Mouse (Mus musculus) gonadal fat pad, adult 2 months (tissue): ENCODE results near the gene Tmprss4. TPM values are rescaled to one million over a fixed set of nuclear protein-coding genes. Genes with fewer than 3 reads are reported as not detected.

Experiments
- DNase-seq: peaks from one replicate; pipeline ENCODE4 v3.0.0-alpha.2; 2012; ENCODE audit warnings: low read depth
- polyA plus RNA-seq: library from polyadenylated mRNA; depleted of rRNA; stranded (reverse); fragments of >200 nt; gene quantifications from 2 replicates; pipeline ENCODE4 v1.2.3, GENCODE M21; 2012; rRNA removed

Gene Tmprss4
- 0.36 and 0.41 TPM in 2 replicates for polyA plus RNA-seq

GRCm38 (mm10) chr9:45203797-45204410, at the start of gene Tmprss4:
Tmprss4 (minus strand) TSS chr9:45204092.
- DNase-seq = peak; percentile 89

DNA sequence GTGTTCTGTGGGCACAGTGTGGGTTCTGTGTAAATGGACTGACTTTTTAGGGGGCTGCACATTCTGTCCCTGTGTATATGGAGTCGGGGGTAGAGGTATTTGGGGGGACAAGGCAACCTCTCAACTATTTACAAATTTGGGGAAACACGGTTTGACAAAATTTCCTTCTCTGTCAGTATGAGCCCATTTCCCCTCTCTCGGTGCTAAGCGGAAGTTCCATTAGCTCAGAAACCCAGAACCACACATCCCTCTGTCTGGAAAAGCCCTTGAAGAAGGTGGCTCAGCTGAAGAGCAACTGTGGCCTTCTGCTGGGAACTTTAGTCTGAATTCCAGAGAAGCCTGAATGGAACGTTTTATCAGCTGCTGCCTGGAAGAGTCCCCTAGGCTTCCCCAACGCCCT, 48.5 kb upstream of the Tmprss4 start:
- no peak for DNase-seq

DNA sequence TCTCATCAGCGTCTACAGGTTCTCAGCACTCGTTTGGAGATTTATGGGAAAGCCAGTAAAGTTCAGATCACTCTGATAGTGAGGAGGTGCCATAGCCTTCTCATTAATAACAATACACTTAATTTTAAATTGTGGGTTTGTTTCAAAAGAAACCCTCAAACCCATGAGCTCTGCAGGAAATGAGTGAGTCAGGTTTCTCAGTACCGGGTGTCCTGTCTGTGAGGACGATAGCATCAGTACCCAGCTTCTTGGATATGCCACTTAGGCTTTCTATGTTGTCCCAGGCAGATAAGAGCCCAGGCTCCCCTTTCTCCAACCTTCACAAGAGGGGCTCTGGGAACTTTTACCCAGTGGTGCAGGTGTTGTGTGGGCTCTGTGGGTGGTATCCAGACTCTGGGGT, 48.1 kb upstream of the Tmprss4 start:
- no peak for DNase-seq

DNA sequence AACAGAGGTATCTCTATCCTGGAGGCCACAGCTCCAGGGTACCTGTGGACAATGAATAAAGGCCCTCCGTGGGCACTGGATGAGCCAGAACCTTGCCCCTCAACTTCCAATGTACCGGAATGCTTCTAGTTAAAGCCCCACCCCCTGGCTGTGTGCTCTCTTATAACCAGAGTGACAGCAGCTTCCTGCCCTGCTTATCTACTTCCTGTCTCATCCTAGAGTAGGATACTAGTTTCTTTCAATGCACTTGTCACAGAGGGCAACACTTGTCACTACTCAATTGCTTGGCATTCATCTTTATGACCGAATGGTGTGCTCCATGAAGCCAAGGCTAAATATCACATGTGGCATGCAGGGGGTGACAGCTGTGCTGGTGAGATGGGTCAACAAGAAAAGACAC, 47.4 kb upstream of the Tmprss4 start:
- DNase-seq = no peak

DNA sequence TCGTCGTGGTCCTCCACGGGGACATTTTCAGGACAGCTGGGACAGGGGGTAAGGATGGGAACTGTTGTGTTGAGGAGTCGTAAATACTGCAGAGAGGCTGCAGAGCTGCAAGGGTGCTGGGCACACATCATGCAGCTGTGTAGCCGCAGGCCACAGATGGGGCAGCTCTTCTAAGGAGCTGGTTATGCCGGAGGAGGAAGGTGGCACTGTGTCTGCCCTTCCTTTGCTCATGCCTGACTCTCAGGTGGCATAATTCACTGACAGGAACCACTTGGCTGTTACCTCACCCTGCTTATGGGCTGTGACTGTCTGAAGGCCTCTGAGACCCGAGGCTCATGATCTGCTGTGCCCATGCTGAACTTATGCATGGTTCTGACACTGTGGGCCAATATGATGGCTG, 46.4 kb upstream of the Tmprss4 start:
- DNase-seq = no peak

DNA sequence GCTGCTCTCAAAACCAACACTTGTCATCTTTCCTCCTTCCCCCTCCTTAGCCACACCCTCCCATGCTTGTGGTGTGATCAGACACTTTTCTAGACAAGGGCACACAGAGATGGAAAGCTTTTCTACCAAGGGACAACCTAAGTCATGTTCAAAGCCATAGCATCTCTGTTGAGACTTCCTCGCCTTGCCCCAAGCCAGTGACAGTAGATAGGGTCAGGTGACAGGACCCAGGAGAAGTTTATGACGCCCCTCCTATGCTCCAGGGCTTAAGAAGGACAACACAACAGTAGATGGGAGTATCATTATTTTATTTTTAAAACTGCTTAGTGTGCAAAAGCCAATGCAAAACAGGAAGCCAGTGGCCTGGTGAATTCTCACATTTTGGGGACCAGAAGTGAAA, 43.6 kb upstream of the Tmprss4 start:
- no peak for DNase-seq

GRCm38 (mm10) chr9:45246060-45246459, 42.2 kb upstream of the Tmprss4 start:
- DNase-seq = no peak

DNA sequence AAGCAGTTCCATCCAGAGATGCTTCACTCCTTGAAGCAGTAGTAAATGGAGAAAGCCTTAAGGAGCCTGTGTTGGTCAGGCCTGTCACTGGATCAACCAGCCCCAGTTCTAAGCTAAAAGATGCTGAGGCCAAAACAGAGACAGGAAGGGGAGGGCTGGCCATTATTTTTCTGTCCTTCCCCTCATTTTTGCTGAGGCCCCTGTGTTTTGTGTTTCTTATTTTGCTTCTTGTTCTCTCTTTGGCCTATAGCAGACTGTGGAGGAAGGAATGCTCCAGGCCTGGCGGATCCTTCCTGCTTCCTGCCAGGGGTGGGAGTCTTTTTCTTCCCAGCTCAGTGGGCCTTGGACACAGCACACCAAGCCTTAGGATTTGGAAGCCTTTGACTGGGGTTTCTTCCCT, 41.5 kb upstream of the Tmprss4 start:
- DNase-seq = no peak

DNA sequence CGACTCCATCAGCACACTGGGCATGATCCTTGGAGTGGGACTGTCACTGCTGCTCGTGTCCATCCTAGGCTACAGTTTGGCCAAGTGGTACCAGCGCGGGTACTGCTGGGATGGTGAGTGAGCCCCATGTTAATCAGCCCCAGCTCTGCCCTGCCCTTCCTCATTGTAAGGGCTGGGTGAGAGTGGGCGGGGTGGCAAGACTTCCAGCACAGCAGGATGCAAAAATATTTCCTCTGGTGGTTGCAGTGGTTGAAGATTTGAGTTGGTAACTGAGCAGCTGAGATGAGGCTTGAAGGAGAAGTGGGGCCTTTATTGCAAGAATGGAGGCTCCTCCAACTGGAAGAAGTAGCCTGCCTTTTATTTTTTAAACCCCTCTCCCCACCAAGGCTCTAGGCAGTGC, 37.5 kb upstream of the Tmprss4 start:
- no peak for DNase-seq

- no peak for DNase-seq
Measured at GRCm38 (mm10) chr9:45236744-45237143, 32.9 kb upstream of the Tmprss4 start.

DNA sequence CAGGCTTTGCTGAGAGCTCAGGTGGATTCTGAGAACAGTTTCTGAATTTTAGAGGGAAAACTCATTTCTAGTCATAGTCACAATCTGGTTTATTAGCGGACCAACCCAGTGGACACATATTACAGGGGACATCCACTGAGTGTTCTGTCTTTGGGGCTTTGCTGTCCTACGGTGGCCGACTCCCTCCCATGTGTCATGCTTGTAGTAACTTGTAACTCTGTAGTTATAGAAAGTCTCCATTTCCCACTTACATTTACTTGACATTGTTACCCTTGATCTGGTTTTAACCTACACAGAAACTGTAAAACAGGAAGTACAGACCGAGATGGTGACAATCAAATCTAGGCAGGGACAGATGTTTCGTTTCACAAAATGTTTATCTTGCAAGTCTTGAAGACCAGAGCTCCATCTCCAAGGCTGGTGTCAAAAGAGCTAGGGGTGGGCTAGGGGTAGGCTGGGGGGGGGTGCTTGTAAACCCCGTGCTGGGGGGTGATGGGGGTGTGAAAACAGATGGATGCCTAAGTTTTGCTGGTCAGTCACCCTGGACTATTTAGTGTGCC, 31.9 kb upstream of the Tmprss4 start:
- DNase-seq = no peak

- DNase-seq = no peak
Measured at GRCm38 (mm10) chr9:45229359-45229758, 25.5 kb upstream of the Tmprss4 start.

DNA sequence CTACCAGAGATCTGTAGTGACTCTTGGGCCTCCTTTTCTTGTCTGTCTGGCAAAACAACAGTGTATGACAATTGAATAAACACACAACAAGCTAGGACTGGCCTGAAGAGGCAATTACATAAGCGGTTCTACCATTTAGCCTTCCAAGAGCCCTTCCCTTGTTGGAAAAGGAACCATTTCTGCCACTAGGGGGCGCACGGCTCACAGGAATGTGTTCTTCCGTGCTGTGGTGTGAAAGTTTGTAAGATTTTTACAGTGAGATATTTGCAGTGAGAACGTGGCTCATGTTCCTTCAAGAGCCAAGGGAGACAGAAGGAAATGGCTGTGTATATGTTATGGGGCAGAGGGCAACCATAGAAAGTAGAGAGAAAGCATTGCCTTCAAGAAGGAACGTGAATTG, 17.7 kb upstream of the Tmprss4 start:
- DNase-seq = no peak

DNA sequence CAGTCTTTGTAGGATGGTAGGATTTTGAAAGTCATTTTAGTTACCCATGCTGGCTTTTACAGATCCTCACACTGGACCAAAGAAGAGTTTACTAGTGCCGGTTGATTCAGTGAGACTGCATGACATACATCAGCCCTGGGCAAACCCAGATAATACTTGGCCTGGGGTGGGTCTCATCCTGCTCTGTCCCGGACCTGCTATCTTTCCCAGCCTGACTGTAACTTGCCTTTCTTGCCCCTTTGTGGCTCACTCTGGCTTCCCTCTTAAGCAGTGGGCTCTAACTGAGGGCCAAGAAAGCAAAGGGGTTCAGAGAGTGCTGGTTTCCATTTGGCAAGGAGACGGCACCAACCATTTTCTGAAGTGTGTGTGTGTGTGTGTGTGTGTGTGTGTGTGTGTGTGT, 15.8 kb upstream of the Tmprss4 start:
- DNase-seq = no peak

GRCm38 (mm10) chr9:45215526-45216179, 11.8 kb upstream of the Tmprss4 start:
- no peak for DNase-seq

DNA sequence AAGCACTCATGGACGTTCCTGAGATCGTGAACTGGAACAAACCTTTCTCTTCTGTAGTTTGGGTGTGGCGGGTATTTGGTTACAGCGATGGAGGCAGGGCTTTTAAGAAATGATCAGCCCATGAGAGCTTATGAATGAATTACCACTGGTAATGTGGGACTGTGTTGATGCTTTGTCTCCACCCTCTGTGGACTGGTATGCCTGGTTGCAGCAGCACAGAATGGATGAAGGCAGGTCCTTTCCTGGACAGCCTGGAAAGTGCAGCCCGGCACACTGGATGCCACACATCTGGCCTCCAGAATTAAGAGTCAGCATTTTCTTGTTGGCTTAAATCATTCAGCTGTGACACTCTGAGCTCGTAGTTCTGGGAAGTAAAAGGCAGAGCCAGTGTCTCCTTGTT, 8.1 kb upstream of the Tmprss4 start:
- no peak for DNase-seq

DNA sequence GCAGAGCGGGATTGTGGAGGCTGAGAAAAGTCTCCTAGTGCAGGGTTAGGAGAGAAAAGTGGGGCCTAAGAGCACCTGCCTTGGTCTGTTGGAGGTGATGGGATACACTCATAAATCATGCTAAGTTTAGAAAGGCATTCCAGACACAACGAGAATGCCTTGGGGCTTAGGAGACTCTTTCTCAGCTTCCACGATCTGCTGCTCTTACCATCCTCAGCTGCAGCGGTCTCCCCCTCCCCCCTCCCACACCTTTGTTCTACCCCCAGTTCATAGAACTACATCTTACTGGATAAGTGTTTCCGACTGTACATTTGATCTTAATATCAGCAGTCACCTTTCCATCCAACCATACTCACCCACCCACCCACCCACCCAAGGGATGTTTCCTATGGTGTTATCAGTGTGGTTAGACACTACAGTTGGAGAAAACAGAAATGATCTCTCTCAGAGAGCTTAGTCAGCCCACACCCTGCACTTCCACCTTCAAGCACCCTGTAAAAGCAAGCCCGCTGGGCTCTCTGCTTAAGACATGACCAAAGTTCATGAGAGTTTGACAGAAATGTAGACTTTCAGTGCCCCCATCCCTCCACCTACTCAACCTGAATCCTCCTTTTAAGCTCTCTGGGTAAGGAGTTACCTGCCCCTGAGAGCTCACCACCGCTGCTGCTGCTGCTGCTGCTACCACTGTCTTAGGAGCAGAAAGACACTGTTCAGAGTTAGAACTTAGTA, 3.3 kb upstream of the Tmprss4 start:
- no peak for DNase-seq

DNA sequence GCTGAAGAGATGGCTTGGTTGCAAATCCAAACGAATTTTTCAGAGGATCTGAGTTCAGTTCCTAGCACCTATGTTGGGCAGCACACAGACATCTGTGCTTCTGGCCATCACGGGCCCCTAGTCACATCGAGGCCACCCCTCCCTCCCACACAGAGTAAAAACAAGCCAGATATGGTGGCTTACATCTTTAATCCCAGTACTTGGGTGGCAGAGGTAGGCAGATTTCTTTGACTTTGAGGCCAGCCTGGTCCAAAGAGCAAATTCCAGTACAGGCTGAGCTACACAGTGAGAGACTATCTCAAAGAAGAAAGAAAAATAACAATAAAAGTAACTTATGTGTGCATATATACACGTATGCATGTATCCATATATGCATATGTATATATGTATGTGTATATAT, 2.2 kb upstream of the Tmprss4 start:
- DNase-seq = no peak

- peak; percentile 71 for DNase-seq
Measured at GRCm38 (mm10) chr9:45205143-45205542, 1.3 kb upstream of the Tmprss4 start.

DNA sequence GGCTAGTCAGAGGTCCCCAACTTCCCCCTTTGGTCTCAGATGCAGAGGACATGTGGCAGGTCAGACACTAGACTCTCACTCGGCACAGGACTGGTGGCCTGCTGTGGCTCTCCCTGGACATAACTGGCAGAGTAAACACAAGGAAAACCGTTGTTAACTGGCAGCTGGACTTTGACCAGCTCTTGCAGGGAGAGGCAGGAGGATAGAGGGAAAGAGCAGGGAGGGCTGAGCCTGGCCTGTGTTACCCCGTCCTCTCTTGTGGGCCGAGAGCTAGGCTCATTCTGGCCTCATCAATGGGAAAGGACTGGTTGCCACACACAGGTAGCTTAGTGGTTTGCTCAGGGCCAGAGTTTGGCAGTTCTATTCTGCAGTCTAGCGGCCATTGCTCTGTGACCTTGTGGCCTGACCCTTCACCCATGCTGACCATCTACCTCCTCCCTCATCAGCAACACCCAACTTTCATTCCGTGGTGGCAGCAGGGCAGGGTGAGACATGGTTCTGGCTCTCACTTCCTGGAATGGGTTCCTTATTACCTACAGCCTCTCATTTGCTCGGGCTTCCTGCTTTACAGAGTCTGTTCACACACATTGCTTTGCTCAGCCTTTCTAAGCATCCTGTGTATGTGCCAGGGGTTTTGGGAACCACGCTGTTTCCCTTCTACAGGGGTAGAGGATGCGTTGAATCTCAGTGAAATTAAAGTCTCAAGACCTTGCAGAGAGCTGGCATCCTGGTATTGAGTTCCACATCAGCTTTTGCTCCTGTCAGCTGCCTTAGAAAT, 1.7 kb downstream of the Tmprss4 start:
- no peak for DNase-seq

- peak; percentile 98 for DNase-seq
Measured at GRCm38 (mm10) chr9:45201319-45201947, 2.5 kb downstream of the Tmprss4 start.

DNA sequence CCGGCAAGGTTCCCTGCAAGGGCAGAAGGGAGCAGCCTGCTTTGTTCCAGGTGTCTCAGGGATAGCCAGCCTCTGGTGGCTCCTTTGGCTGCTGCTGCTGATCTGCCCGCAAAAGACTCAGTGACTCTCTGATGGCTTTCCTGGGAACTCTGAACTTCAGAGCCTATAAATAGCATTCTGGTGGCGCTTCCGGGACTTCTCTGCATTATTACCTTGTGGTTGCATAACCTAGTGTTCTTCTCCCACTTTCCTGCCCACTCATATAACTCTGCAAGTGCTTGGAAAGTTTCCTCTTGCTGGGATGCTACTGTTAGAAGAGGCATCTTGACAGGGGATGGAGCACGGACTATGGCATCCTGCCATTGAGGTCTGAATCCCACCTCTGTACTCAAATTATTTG, 6.3 kb downstream of the Tmprss4 start:
- DNase-seq = no peak
